Mouse (Mus musculus): ENCODE measurements around the gene Hmcn1. TPM values are rescaled to one million over a fixed set of nuclear protein-coding genes. Genes with fewer than 3 reads are reported as not detected.

Hmcn1 gene
- polyA plus RNA-seq, 1 experiment from 2014 or later, result 1.3 TPM

- Histone ChIP-seq H3K4me3 (ENCODE audit: low read length) (no peak overlapping the region), H3K9me3 (ENCODE audit: control insufficient read depth, low read length) (no peaks in the 10 kb centered on the region), H3K27ac (ENCODE audit: low read depth, low read length) (no peak overlapping the region), H3K27me3 (replicated peaks; ENCODE audit: control insufficient read depth, insufficient read depth, low read length) (no peaks in the 10 kb centered on the region), H3K4me2 (ENCODE audit: low read length) (no peak overlapping the region), H3K36me3 (ENCODE audit: control insufficient read depth, insufficient read depth, low read length) (no peaks in the 10 kb centered on the region), H3K4me1 (ENCODE audit: control insufficient read depth, insufficient read depth, low read depth, low read length) (no peaks in the 10 kb centered on the region), H3K9ac (ENCODE audit: low read depth, low read length) (no peak overlapping the region)
- WGBS, result 8% methylated on average over 4 of the region's 4 CpGs
- ATAC-seq, result peak; percentile 61; the same call in 1 of the 2 replicates
These were observed 422.6 kb downstream of the Hmcn1 start for GRCm38 (mm10) chr1:150570562-150571156.

GRCm38 (mm10) chr1:150569820-150570543 is 423.3 kb downstream of the Hmcn1 start:
- WGBS, result 66% methylated on average over 5 of the region's 5 CpGs
- no peaks in the 10 kb centered on the region for H3K4me1 ChIP-seq (ENCODE audit: control insufficient read depth, insufficient read depth, low read depth, low read length)
- no peak for ATAC-seq

GRCm38 (mm10) chr1:150566287-150566686 is 426.9 kb downstream of the Hmcn1 start:
- H3K4me1 ChIP-seq (ENCODE audit: control insufficient read depth, insufficient read depth, low read depth, low read length), result no peaks in the 10 kb centered on the region
- no peaks in the 10 kb centered on the region for H3K9me3 ChIP-seq (ENCODE audit: control insufficient read depth, low read length)
- no peaks in the 10 kb centered on the region for H3K36me3 ChIP-seq (ENCODE audit: control insufficient read depth, insufficient read depth, low read length)
- H3K9ac ChIP-seq (ENCODE audit: low read depth, low read length), result no peak overlapping the region
- H3K4me3 ChIP-seq (ENCODE audit: low read length), result no peak overlapping the region
- no peak overlapping the region for H3K27ac ChIP-seq (ENCODE audit: low read depth, low read length)
- no peaks in the 10 kb centered on the region for H3K27me3 ChIP-seq (replicated peaks; ENCODE audit: control insufficient read depth, insufficient read depth, low read length)
- 75% methylated on average over 4 of the region's 4 CpGs for WGBS
- no peak for ATAC-seq
- H3K4me2 ChIP-seq (ENCODE audit: low read length), result no peak overlapping the region

More at GRCm38 (mm10) chr1:150569820-150570543, 423.3 kb downstream of the Hmcn1 start:
- Histone ChIP-seq H3K27ac (ENCODE audit: low read depth, low read length) (no peak overlapping the region), H3K4me2 (ENCODE audit: low read length) (no peak overlapping the region), H3K36me3 (ENCODE audit: control insufficient read depth, insufficient read depth, low read length) (no peaks in the 10 kb centered on the region), H3K27me3 (replicated peaks; ENCODE audit: control insufficient read depth, insufficient read depth, low read length) (no peaks in the 10 kb centered on the region), H3K4me3 (ENCODE audit: low read length) (no peak overlapping the region), H3K9me3 (ENCODE audit: control insufficient read depth, low read length) (no peaks in the 10 kb centered on the region), H3K9ac (ENCODE audit: low read depth, low read length) (no peak overlapping the region)

GRCm38 (mm10) chr1:150556621-150557020 is 436.6 kb downstream of the Hmcn1 start:
- no peaks in the 10 kb centered on the region for H3K36me3 ChIP-seq (ENCODE audit: control insufficient read depth, insufficient read depth, low read length)

GRCm38 (mm10) chr1:150551390-150551789 is 441.8 kb downstream of the Hmcn1 start:
- no peak for ATAC-seq
- no peaks in the 10 kb centered on the region for H3K36me3 ChIP-seq (ENCODE audit: control insufficient read depth, insufficient read depth, low read length)
- H3K9me3 ChIP-seq (ENCODE audit: control insufficient read depth, low read length), result no peaks in the 10 kb centered on the region
- H3K27ac ChIP-seq (ENCODE audit: low read depth, low read length), result no peak overlapping the region
- WGBS, result 76% methylated on average over 1 of the region's 1 CpGs
- no peaks in the 10 kb centered on the region for H3K27me3 ChIP-seq (replicated peaks; ENCODE audit: control insufficient read depth, insufficient read depth, low read length)
- H3K4me3 ChIP-seq (ENCODE audit: low read length), result no peak overlapping the region
- no peaks in the 10 kb centered on the region for H3K4me1 ChIP-seq (ENCODE audit: control insufficient read depth, insufficient read depth, low read depth, low read length)
- H3K9ac ChIP-seq (ENCODE audit: low read depth, low read length), result no peak overlapping the region
- no peak overlapping the region for H3K4me2 ChIP-seq (ENCODE audit: low read length)

More at GRCm38 (mm10) chr1:150556621-150557020, 436.6 kb downstream of the Hmcn1 start:
- ATAC-seq, result no peak
- Histone ChIP-seq H3K4me3 (ENCODE audit: low read length) (no peak overlapping the region), H3K9ac (ENCODE audit: low read depth, low read length) (no peak overlapping the region), H3K27ac (ENCODE audit: low read depth, low read length) (no peak overlapping the region), H3K9me3 (ENCODE audit: control insufficient read depth, low read length) (no peaks in the 10 kb centered on the region), H3K4me1 (ENCODE audit: control insufficient read depth, insufficient read depth, low read depth, low read length) (no peaks in the 10 kb centered on the region), H3K27me3 (replicated peaks; ENCODE audit: control insufficient read depth, insufficient read depth, low read length) (no peaks in the 10 kb centered on the region), H3K4me2 (ENCODE audit: low read length) (no peak overlapping the region)
- 77% methylated on average over 3 of the region's 3 CpGs for WGBS

GRCm38 (mm10) chr1:150546463-150546862 is 446.8 kb downstream of the Hmcn1 start:
- WGBS, result 83% methylated on average over 3 of the region's 3 CpGs
- H3K27ac ChIP-seq (ENCODE audit: low read depth, low read length), result no peak overlapping the region
- no peaks in the 10 kb centered on the region for H3K4me1 ChIP-seq (ENCODE audit: control insufficient read depth, insufficient read depth, low read depth, low read length)
- ATAC-seq, result no peak
- H3K4me3 ChIP-seq (ENCODE audit: low read length), result no peak overlapping the region
- no peak overlapping the region for H3K9ac ChIP-seq (ENCODE audit: low read depth, low read length)
- no peaks in the 10 kb centered on the region for H3K27me3 ChIP-seq (replicated peaks; ENCODE audit: control insufficient read depth, insufficient read depth, low read length)
- no peaks in the 10 kb centered on the region for H3K9me3 ChIP-seq (ENCODE audit: control insufficient read depth, low read length)
- no peak overlapping the region for H3K4me2 ChIP-seq (ENCODE audit: low read length)
- H3K36me3 ChIP-seq (ENCODE audit: control insufficient read depth, insufficient read depth, low read length), result no peaks in the 10 kb centered on the region

- no peaks in the 10 kb centered on the region for H3K27me3 ChIP-seq (replicated peaks; ENCODE audit: control insufficient read depth, insufficient read depth, low read length)
- peak; percentile 96 for ATAC-seq
- H3K4me3 ChIP-seq (ENCODE audit: low read length), result no peak overlapping the region
- no peak overlapping the region for H3K27ac ChIP-seq (ENCODE audit: low read depth, low read length)
- 12% methylated on average over 5 of the region's 5 CpGs for WGBS
- no peaks in the 10 kb centered on the region for H3K9me3 ChIP-seq (ENCODE audit: control insufficient read depth, low read length)
- no peaks in the 10 kb centered on the region for H3K36me3 ChIP-seq (ENCODE audit: control insufficient read depth, insufficient read depth, low read length)
- 0 out of 2 replicates have a peak, but pooled peaks cover 2% of the 10 kb centered on the region for H3K4me1 ChIP-seq (ENCODE audit: control insufficient read depth, insufficient read depth, low read depth, low read length)
- H3K4me2 ChIP-seq (ENCODE audit: low read length), result no peak overlapping the region
- H3K9ac ChIP-seq (ENCODE audit: low read depth, low read length), result no peak overlapping the region
These were observed 453.0 kb downstream of the Hmcn1 start for GRCm38 (mm10) chr1:150540267-150540666.

- Histone ChIP-seq H3K4me3 (ENCODE audit: low read length) (no peak overlapping the region), H3K36me3 (ENCODE audit: control insufficient read depth, insufficient read depth, low read length) (no peaks in the 10 kb centered on the region), H3K27me3 (replicated peaks; ENCODE audit: control insufficient read depth, insufficient read depth, low read length) (no peaks in the 10 kb centered on the region), H3K27ac (ENCODE audit: low read depth, low read length) (no peak overlapping the region), H3K9me3 (ENCODE audit: control insufficient read depth, low read length) (0 out of 2 replicates have a peak, but pooled peaks cover 2% of the 10 kb centered on the region), H3K4me1 (ENCODE audit: control insufficient read depth, insufficient read depth, low read depth, low read length) (0 out of 2 replicates have a peak, but pooled peaks cover 2% of the 10 kb centered on the region), H3K9ac (ENCODE audit: low read depth, low read length) (no peak overlapping the region), H3K4me2 (ENCODE audit: low read length) (no peak overlapping the region)
- 85% methylated on average over 6 of the region's 6 CpGs for WGBS
- no peak for ATAC-seq
These were observed 455.7 kb downstream of the Hmcn1 start for GRCm38 (mm10) chr1:150537410-150538128.
